Mouse (Mus musculus) lung, embryonic 14.5 days (tissue): ENCODE data around the gene Usp15. TPM values are rescaled to one million over a fixed set of nuclear protein-coding genes. Genes with fewer than 3 reads are reported as not detected.

Source experiments
- ATAC-seq: fragments of 200-750 bp; cut with Nextera tagmentation; 2 replicates; pipeline ENCODE4 v1.8.0; 2017; ENCODE audit warnings: mild to moderate bottlenecking, moderate TSS enrichment, moderate library complexity; ENCODE audit not compliant: insufficient read depth
- DNase-seq: peaks from one replicate; pipeline ENCODE4 v3.0.0-alpha.2; 2015
- H3K27ac ChIP-seq: fragments of 300-500 bp; sonication (generic); 2 replicates; pipeline ENCODE4 v1.5.1; 2014; ENCODE audit warnings: low read depth, mild to moderate bottlenecking, moderate library complexity
- H3K27me3 ChIP-seq: fragments of 300-500 bp; sonication (generic); 2 replicates; pipeline ENCODE4 v1.6.1; 2014; ENCODE audit warnings: low read length, control low read depth; ENCODE audit not compliant: insufficient read depth
- H3K36me3 ChIP-seq: fragments of 300-500 bp; sonication (generic); 2 replicates; pipeline ENCODE4 v1.6.1; 2014; ENCODE audit warnings: control low read depth; ENCODE audit not compliant: insufficient read depth
- H3K4me1 ChIP-seq: fragments of 300-500 bp; sonication (generic); 2 replicates; pipeline ENCODE4 v1.6.1; 2014; ENCODE audit warnings: antibody characterized with exemption, control low read depth; ENCODE audit not compliant: insufficient read depth
- H3K4me2 ChIP-seq: fragments of 300-500 bp; sonication (generic); 2 replicates; pipeline ENCODE4 v1.6.1; 2014; ENCODE audit warnings: mild to moderate bottlenecking
- H3K4me3 ChIP-seq: fragments of 300-500 bp; sonication (generic); 2 replicates; pipeline ENCODE4 v1.5.1; 2014; ENCODE audit warnings: low read depth, low read length
- H3K9ac ChIP-seq: fragments of 300-500 bp; sonication (generic); 2 replicates; pipeline ENCODE4 v1.6.1; 2014
- H3K9me3 ChIP-seq: fragments of 300-500 bp; sonication (generic); 2 replicates; pipeline ENCODE4 v1.6.1; 2016; ENCODE audit warnings: low read depth, low read length, control low read depth
- CTCF ChIP-seq: IDR thresholded peaks from 2 replicates; pipeline ENCODE4 v1.5.1; 2016; ENCODE audit warnings: antibody characterized with exemption, low read depth
- WGBS: fragments of 180-500 bp; shearing (Covaris S2); extraction: QIAGEN DNeasy Blood & Tissue Kit; methylation state at CpG from one replicate; pipeline ENCODE4 v1.1.7; 2014; 5-methylcytosine and 5-hydroxymethylcytosine counted together
- polyA plus RNA-seq: library from polyadenylated mRNA; unstranded; fragments of >200 nt; fragmentation: Nextera tagmentation; extraction: Ambion mirVana; gene quantifications from 2 replicates; pipeline ENCODE4 v1.2.1, GENCODE M21; 2014

Gene Usp15
- polyA plus RNA-seq, 1 experiment from 2014 or later, result 81.1 TPM

- Histone ChIP-seq H3K4me2 (no peak overlapping the region), H3K4me3 (no peak overlapping the region)
Observed at GRCm38 (mm10) chr10:123201981-123202758, 5.4 kb upstream of the Usp15 start.

GRCm38 (mm10) chr10:123201436-123201835, 4.6 kb upstream of the Usp15 start:
- Histone ChIP-seq H3K9ac (no peak overlapping the region), H3K9me3 (no peaks in the 10 kb centered on the region), H3K4me2 (no peak overlapping the region), H3K27ac (no peak overlapping the region), H3K4me3 (no peak overlapping the region), H3K27me3 (no peaks in the 10 kb centered on the region), H3K36me3 (no peaks in the 10 kb centered on the region), H3K4me1 (no peaks in the 10 kb centered on the region)
- ATAC-seq, result no peak
- no peak for DNase-seq
- WGBS, result 84% methylated on average over 5 of the region's 5 CpGs
- TF ChIP-seq CTCF, result no peak

More at GRCm38 (mm10) chr10:123201981-123202758, 5.4 kb upstream of the Usp15 start:
- Histone ChIP-seq H3K36me3 (no peaks in the 10 kb centered on the region), H3K9me3 (no peaks in the 10 kb centered on the region), H3K27ac (no peak overlapping the region), H3K4me1 (no peaks in the 10 kb centered on the region), H3K27me3 (no peaks in the 10 kb centered on the region), H3K9ac (no peak overlapping the region)
- whole genome bisulfite sequencing, result 72% methylated on average over 23 of the region's 23 CpGs
- TF ChIP-seq CTCF, result no peak
- no peak for ATAC-seq
- DNase-seq, result no peak

- H3K9me3 ChIP-seq, result no peaks in the 10 kb centered on the region
- H3K27me3 ChIP-seq, result no peaks in the 10 kb centered on the region
- no peak overlapping the region for H3K9ac ChIP-seq
- H3K4me3 ChIP-seq, result no peak overlapping the region
- no peaks in the 10 kb centered on the region for H3K4me1 ChIP-seq
- no peaks in the 10 kb centered on the region for H3K36me3 ChIP-seq
- TF ChIP-seq CTCF, result no peak
- no peak overlapping the region for H3K27ac ChIP-seq
- DNase-seq, result no peak
- 90% methylated on average over 5 of the region's 5 CpGs for WGBS
- ATAC-seq, result no peak
- no peak overlapping the region for H3K4me2 ChIP-seq
Observed at GRCm38 (mm10) chr10:123200996-123201395, 4.2 kb upstream of the Usp15 start.

- Histone ChIP-seq H3K36me3 (no peaks in the 10 kb centered on the region), H3K4me1 (0 out of 2 replicates have a peak, but pooled peaks cover 3% of the 10 kb centered on the region), H3K9me3 (no peaks in the 10 kb centered on the region), H3K27ac (no peak overlapping the region), H3K4me2 (no peak overlapping the region), H3K9ac (no peak overlapping the region), H3K27me3 (no peaks in the 10 kb centered on the region), H3K4me3 (no peak overlapping the region)
- no peak for TF ChIP-seq CTCF
- WGBS, result 82% methylated on average over 8 of the region's 8 CpGs
- ATAC-seq (no peak), DNase-seq (no peak)
Observed at GRCm38 (mm10) chr10:123200320-123200659, 3.5 kb upstream of the Usp15 start.

- TF ChIP-seq CTCF, result no peak
- H3K4me3 ChIP-seq, result no peak overlapping the region
- no peak overlapping the region for H3K4me2 ChIP-seq
- no peak for DNase-seq
- H3K36me3 ChIP-seq, result no peaks in the 10 kb centered on the region
- no peaks in the 10 kb centered on the region for H3K9me3 ChIP-seq
- WGBS, result 72% methylated on average over 19 of the region's 19 CpGs
- no peak overlapping the region for H3K9ac ChIP-seq
- no peaks in the 10 kb centered on the region for H3K27me3 ChIP-seq
- ATAC-seq, result no peak
- no peak overlapping the region for H3K27ac ChIP-seq
- 0 out of 2 replicates have a peak, but pooled peaks cover 3% of the 10 kb centered on the region for H3K4me1 ChIP-seq
Observed at GRCm38 (mm10) chr10:123199615-123200319, 3.0 kb upstream of the Usp15 start.

GRCm38 (mm10) chr10:123199119-123199518, 2.3 kb upstream of the Usp15 start:
- Histone ChIP-seq H3K9me3 (no peaks in the 10 kb centered on the region), H3K27me3 (no peaks in the 10 kb centered on the region), H3K9ac (no peak overlapping the region), H3K27ac (no peak overlapping the region), H3K4me2 (no peak overlapping the region), H3K4me1 (0 out of 2 replicates have a peak, but pooled peaks cover 3% of the 10 kb centered on the region), H3K36me3 (no peaks in the 10 kb centered on the region), H3K4me3 (no peak overlapping the region)
- no peak for TF ChIP-seq CTCF
- no peak for ATAC-seq
- WGBS, result 33% methylated on average over 3 of the region's 3 CpGs
- peak; percentile 75 for DNase-seq

GRCm38 (mm10) chr10:123198183-123198582, 1.4 kb upstream of the Usp15 start:
- DNase-seq (no peak), ATAC-seq (no peak)
- no peaks in the 10 kb centered on the region for H3K9me3 ChIP-seq
- 0 out of 2 replicates have a peak, but pooled peaks cover 3% of the 10 kb centered on the region for H3K4me1 ChIP-seq
- H3K9ac ChIP-seq, result no peak overlapping the region
- H3K27ac ChIP-seq, result no peak overlapping the region
- no peak for TF ChIP-seq CTCF
- H3K4me3 ChIP-seq, result no peak overlapping the region
- 85% methylated on average over 5 of the region's 5 CpGs for WGBS
- H3K4me2 ChIP-seq, result no peak overlapping the region
- no peaks in the 10 kb centered on the region for H3K27me3 ChIP-seq
- no peaks in the 10 kb centered on the region for H3K36me3 ChIP-seq
